Mouse (Mus musculus) heart, embryonic 14.5 days (tissue): ENCODE results near the gene Bbs4. TPM values are rescaled to one million over a fixed set of nuclear protein-coding genes. Genes with fewer than 3 reads are reported as not detected.

ENCODE experiments used
- ATAC-seq: fragments of 200-750 bp; cut with Nextera tagmentation; 2 replicates; pipeline ENCODE4 v1.8.0; 2017; ENCODE audit warnings: low read depth, moderate TSS enrichment; ENCODE audit not compliant: insufficient number of reproducible peaks, insufficient read depth, low FRiP score
- H3K27ac ChIP-seq, 2 experiments: fragments of 200-500 bp in 1 of 2; fragments of 300-500 bp in 1 of 2; sonication (generic) in 1 of 2; replicated peaks in 1 of 2; 2 replicates each; pipeline ENCODE4 v1.5.1; 2012 to 2014; ENCODE audit warnings: low read depth in 2 of 2, low read length in 2 of 2, control low read depth in 1 of 2, mild to moderate bottlenecking in 1 of 2, mixed read lengths in 1 of 2; ENCODE audit not compliant: control insufficient read depth in 1 of 2, insufficient read depth in 1 of 2
- H3K27me3 ChIP-seq: fragments of 300-500 bp; sonication (generic); 2 replicates; pipeline ENCODE4 v1.6.1; 2014; ENCODE audit warnings: mild to moderate bottlenecking, low read length, control low read depth; ENCODE audit not compliant: control insufficient read depth, insufficient read depth
- H3K36me3 ChIP-seq: fragments of 300-500 bp; sonication (generic); 2 replicates; pipeline ENCODE4 v1.6.1; 2014; ENCODE audit warnings: mild to moderate bottlenecking, control low read depth, low read length, mixed read lengths; ENCODE audit not compliant: control insufficient read depth, insufficient read depth
- H3K4me1 ChIP-seq, 2 experiments: fragments of 200-500 bp in 1 of 2; fragments of 300-500 bp in 1 of 2; sonication (generic) in 1 of 2; 2 replicates each; pipeline ENCODE4 v1.6.1; 2012 to 2014; ENCODE audit warnings: low read length in 2 of 2, control low read depth in 1 of 2, mixed read lengths in 1 of 2; ENCODE audit not compliant: control insufficient read depth in 2 of 2, insufficient read depth in 2 of 2
- H3K4me2 ChIP-seq: fragments of 300-500 bp; sonication (generic); 2 replicates; pipeline ENCODE4 v1.6.1; 2014; ENCODE audit warnings: mild to moderate bottlenecking, low read length
- H3K4me3 ChIP-seq, 2 experiments: fragments of 200-500 bp in 1 of 2; fragments of 300-500 bp in 1 of 2; sonication (generic) in 1 of 2; 2 replicates each; pipeline ENCODE4 v1.5.1; 2012 to 2014; ENCODE audit warnings: low read length in 2 of 2, mild to moderate bottlenecking in 2 of 2, control low read depth in 1 of 2, low read depth in 1 of 2, moderate library complexity in 1 of 2; ENCODE audit not compliant: control insufficient read depth in 1 of 2, insufficient read depth in 1 of 2
- H3K9ac ChIP-seq: fragments of 300-500 bp; sonication (generic); 2 replicates; pipeline ENCODE4 v1.6.1; 2014; ENCODE audit warnings: mild to moderate bottlenecking, low read length
- H3K9me3 ChIP-seq: fragments of 300-500 bp; sonication (generic); 2 replicates; pipeline ENCODE4 v1.6.1; 2016; ENCODE audit warnings: low read length, control low read depth; ENCODE audit not compliant: control insufficient read depth
- WGBS: fragments of 180-500 bp; shearing (Covaris S2); extraction: QIAGEN DNeasy Blood & Tissue Kit; methylation state at CpG from one replicate; pipeline ENCODE4 v1.1.7; 2014; 5-methylcytosine and 5-hydroxymethylcytosine counted together
- polyA plus RNA-seq: library from polyadenylated mRNA; unstranded; fragments of >200 nt; fragmentation: Nextera tagmentation; extraction: Ambion mirVana; gene quantifications from 2 replicates; pipeline ENCODE4 v1.2.1, GENCODE M21; 2014

Bbs4 gene
- polyA plus RNA-seq, 1 experiment from 2014 or later, result 7.4 TPM

- Histone ChIP-seq H3K9ac (peak overlapping the region; percentile 91), H3K4me1 (peaks cover 10 to 19% of the 10 kb centered on the region in 2 experiments), H3K9me3 (no peaks in the 10 kb centered on the region), H3K36me3 (peaks cover 3% of the 10 kb centered on the region), H3K27ac (no peak overlapping the region), H3K4me2 (peak overlapping the region; percentile 87), H3K4me3 (peak overlapping the region in 1 of 2 experiments; percentile 87; a peak in 2 of 4 replicates), H3K27me3 (no peaks in the 10 kb centered on the region)
- WGBS, result 42% methylated on average over 3 of the region's 3 CpGs
- no peak for ATAC-seq
Observed at GRCm38 (mm10) chr9:59292493-59292875, 60.8 kb downstream of the Bbs4 start.

- Histone ChIP-seq H3K4me2 (peak overlapping the region; percentile 87), H3K4me3 (peak overlapping the region; percentile 87 to 92), H3K27ac (peak overlapping the region; percentile 85 to 91), H3K36me3 (no peaks in the 10 kb centered on the region), H3K9me3 (no peaks in the 10 kb centered on the region), H3K4me1 (peaks cover 10 to 19% of the 10 kb centered on the region in 2 experiments), H3K9ac (peak overlapping the region; percentile 91), H3K27me3 (no peaks in the 10 kb centered on the region)
- 1% methylated on average over 49 of the region's 50 CpGs for WGBS
- peak; percentile 56; the same call in 1 of the 2 replicates for ATAC-seq
Observed at GRCm38 (mm10) chr9:59291688-59292492, 61.4 kb downstream of the Bbs4 start.

GRCm38 (mm10) chr9:59290957-59291687, 62.2 kb downstream of the Bbs4 start, which contains the start of gene Adpgk:
TSS of gene Adpgk (plus strand) at chr9:59291558.
- Histone ChIP-seq H3K27ac (peak within 1 kb of the TSS; percentile 89 to 91), H3K9ac (peak within 1 kb of the TSS; percentile 91), H3K4me2 (peak within 1 kb of the TSS; percentile 87), H3K27me3 (no peaks in the 10 kb centered on the region), H3K9me3 (no peaks in the 10 kb centered on the region), H3K36me3 (no peaks in the 10 kb centered on the region), H3K4me1 (peaks cover 10 to 19% of the 10 kb centered on the region in 2 experiments), H3K4me3 (peak within 1 kb of the TSS; percentile 87 to 92)
- ATAC-seq, result peak; percentile 98
- WGBS, result under 1% methylated on average over 58 of the region's 58 CpGs

- WGBS, result 68% methylated on average over 6 of the region's 6 CpGs
- Histone ChIP-seq H3K4me1 (peaks cover 10 to 19% of the 10 kb centered on the region in 2 experiments), H3K4me2 (no peak overlapping the region), H3K27ac (no peak overlapping the region), H3K4me3 (no peak overlapping the region), H3K36me3 (no peaks in the 10 kb centered on the region), H3K9ac (no peak overlapping the region), H3K9me3 (no peaks in the 10 kb centered on the region), H3K27me3 (no peaks in the 10 kb centered on the region)
- ATAC-seq, result no peak
Observed at GRCm38 (mm10) chr9:59289529-59290115, 63.7 kb downstream of the Bbs4 start.

- no peak for ATAC-seq
- H3K27ac ChIP-seq, result no peak overlapping the region
- H3K27me3 ChIP-seq, result no peaks in the 10 kb centered on the region
- no peak overlapping the region for H3K4me2 ChIP-seq
- H3K36me3 ChIP-seq, result no peaks in the 10 kb centered on the region
- no peaks in the 10 kb centered on the region for H3K9me3 ChIP-seq
- WGBS, result 56% methylated on average over 3 of the region's 3 CpGs
- no peak overlapping the region for H3K4me3 ChIP-seq
- H3K9ac ChIP-seq, result no peak overlapping the region
- peaks cover 10 to 19% of the 10 kb centered on the region in 2 experiments for H3K4me1 ChIP-seq
Observed at GRCm38 (mm10) chr9:59288685-59289410, 64.5 kb downstream of the Bbs4 start.

GRCm38 (mm10) chr9:59288058-59288457, 65.2 kb downstream of the Bbs4 start:
- no peak for ATAC-seq
- H3K4me1 ChIP-seq, result peaks cover 10 to 19% of the 10 kb centered on the region in 2 experiments
- no peaks in the 10 kb centered on the region for H3K9me3 ChIP-seq
- 60% methylated on average over 5 of the region's 5 CpGs for WGBS
- H3K27ac ChIP-seq, result no peak overlapping the region
- H3K36me3 ChIP-seq, result no peaks in the 10 kb centered on the region
- no peak overlapping the region; the same call in 1 of the 2 replicates for H3K9ac ChIP-seq
- H3K4me3 ChIP-seq, result no peak overlapping the region
- no peak overlapping the region for H3K4me2 ChIP-seq
- no peaks in the 10 kb centered on the region for H3K27me3 ChIP-seq

- Histone ChIP-seq H3K27me3 (no peaks in the 10 kb centered on the region), H3K9ac (no peak overlapping the region), H3K4me3 (no peak overlapping the region), H3K36me3 (no peaks in the 10 kb centered on the region), H3K27ac (no peak overlapping the region), H3K4me2 (no peak overlapping the region), H3K4me1 (peaks cover 5 to 9% of the 10 kb centered on the region in 2 experiments; a peak in 3 of 4 replicates), H3K9me3 (no peaks in the 10 kb centered on the region)
- WGBS, result 62% methylated on average over 6 of the region's 6 CpGs
- ATAC-seq, result no peak
Observed at GRCm38 (mm10) chr9:59285614-59286013, 67.7 kb downstream of the Bbs4 start.
